Mouse (Mus musculus) midbrain, embryonic 15.5 days (tissue): ENCODE results near the gene Olfr1123. TPM values are rescaled to one million over a fixed set of nuclear protein-coding genes. Genes with fewer than 3 reads are reported as not detected.

Experiments
- polyA plus RNA-seq: library from polyadenylated mRNA; unstranded; fragments of >200 nt; fragmentation: Nextera tagmentation; extraction: Ambion mirVana; gene quantifications from 2 replicates; pipeline ENCODE4 v1.2.1, GENCODE M21; 2015

The Olfr1123 gene
- polyA plus RNA-seq, 1 experiment from 2014 or later, result not detected

Other genes starting within 250 kb of the Olfr1123 start
- not detected in 2 replicates for gene Olfr1112, start 228.8 kb upstream of the Olfr1123 start, polyA plus RNA-seq
- gene Olfr1113, start 207.7 kb upstream of the Olfr1123 start, polyA plus RNA-seq, result not detected in 2 replicates
- gene Olfr1115, start 168.6 kb upstream of the Olfr1123 start, polyA plus RNA-seq, result not detected in 2 replicates
- not detected in 2 replicates for gene Olfr1116, start 149.1 kb upstream of the Olfr1123 start, polyA plus RNA-seq
- not detected in 2 replicates for gene Olfr1118, start 109.1 kb upstream of the Olfr1123 start, polyA plus RNA-seq
- not detected in 2 replicates for gene Olfr1120, start 61.8 kb upstream of the Olfr1123 start, polyA plus RNA-seq
- gene Olfr1121, start 46.7 kb upstream of the Olfr1123 start, polyA plus RNA-seq, result not detected in 2 replicates
- not detected in 2 replicates for gene Olfr1122, start 30.8 kb upstream of the Olfr1123 start, polyA plus RNA-seq
- not detected in 2 replicates for gene Olfr1124, start 13.6 kb downstream of the Olfr1123 start, polyA plus RNA-seq
- gene Olfr1126, start 37.3 kb downstream of the Olfr1123 start, polyA plus RNA-seq, result not detected in 2 replicates
- gene Pramel7, start 80.5 kb downstream of the Olfr1123 start, polyA plus RNA-seq, result not detected in 2 replicates
- gene Pramel6, start 89.9 kb downstream of the Olfr1123 start, polyA plus RNA-seq, result not detected in 2 replicates
- not detected in 2 replicates for gene Olfr153, start 115.2 kb downstream of the Olfr1123 start, polyA plus RNA-seq
- gene Olfr1128, start 128.9 kb downstream of the Olfr1123 start, polyA plus RNA-seq, result not detected in 2 replicates
- gene Olfr1129, start 157.3 kb downstream of the Olfr1123 start, polyA plus RNA-seq, result not detected in 2 replicates
- not detected in 2 replicates for gene Olfr1130, start 189.6 kb downstream of the Olfr1123 start, polyA plus RNA-seq
- not detected in 2 replicates for gene Olfr1131, start 210.5 kb downstream of the Olfr1123 start, polyA plus RNA-seq
- not detected in 2 replicates for gene Olfr1132, start 220.9 kb downstream of the Olfr1123 start, polyA plus RNA-seq
- gene Olfr1133, start 230.7 kb downstream of the Olfr1123 start, polyA plus RNA-seq, result not detected in 2 replicates
- not detected in 2 replicates for gene Olfr1134, start 241.8 kb downstream of the Olfr1123 start, polyA plus RNA-seq